Mouse (Mus musculus): ENCODE data around the gene Pacsin1. TPM values are rescaled to one million over a fixed set of nuclear protein-coding genes. Genes with fewer than 3 reads are reported as not detected.

Gene Pacsin1
- polyA plus RNA-seq, 1 experiment from 2014 or later, result 1.4 TPM

DNA sequence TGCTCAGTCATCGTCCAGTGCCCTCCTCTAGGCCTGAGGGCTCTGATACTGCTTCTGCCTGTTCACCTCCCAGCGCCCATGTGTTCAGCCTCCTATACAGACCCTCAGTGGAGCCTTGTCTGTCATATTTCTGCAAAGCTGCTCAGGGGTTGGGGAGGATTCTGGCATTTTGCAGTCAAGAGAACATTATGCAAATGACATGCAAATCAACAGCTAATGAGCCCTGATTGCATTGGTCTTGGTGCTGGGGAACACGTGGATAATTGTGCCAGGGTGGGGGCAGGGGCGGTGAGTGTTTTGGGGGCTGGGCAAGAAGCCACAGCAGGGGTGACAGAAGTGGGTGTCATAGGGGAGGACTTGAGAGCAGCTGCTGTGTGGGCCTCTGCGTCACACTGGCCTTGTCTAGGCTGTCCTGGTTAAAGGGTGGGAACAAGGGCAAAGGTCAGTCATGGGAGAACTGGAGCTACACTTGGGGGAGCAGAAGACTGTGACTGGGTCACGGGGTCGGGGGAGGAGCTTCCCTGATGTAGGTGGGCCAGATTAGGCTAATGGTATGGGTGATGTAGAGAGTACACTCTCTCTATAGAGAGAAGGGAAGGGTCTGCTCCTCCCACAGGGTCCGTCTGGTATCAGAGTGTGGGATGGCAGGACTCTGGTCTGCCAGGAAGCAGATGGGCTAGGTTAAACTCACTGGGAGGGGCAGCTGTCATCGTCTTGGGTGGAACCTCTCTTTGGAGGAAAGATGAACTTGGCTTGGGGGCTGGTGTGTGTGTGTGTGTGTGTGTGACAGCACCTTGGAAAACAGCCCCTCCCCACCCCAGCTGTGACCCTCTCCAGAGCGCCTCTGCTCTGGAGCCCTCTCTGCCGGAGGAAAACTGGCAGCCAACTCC, 23.9 kb downstream of the Pacsin1 start:
- peak; percentile 51; the same call in 1 of the 2 replicates for ATAC-seq (ENCODE audit: insufficient number of reproducible peaks, low FRiP score)
- Histone ChIP-seq H3K27me3 (replicated peaks) (peaks cover 17% of the 10 kb centered on the region), H3K4me1 (replicated peaks) (peaks cover 13% of the 10 kb centered on the region), H3K27ac (ENCODE audit: poor library complexity, severe bottlenecking) (no peak overlapping the region), H3K9ac (no peak overlapping the region), H3K36me3 (no peaks in the 10 kb centered on the region), H3K4me3 (no peak overlapping the region), H3K4me2 (no peak overlapping the region), H3K9me3 (replicated peaks) (no peaks in the 10 kb centered on the region; the same call in 1 of the 2 replicates)
- 40% methylated on average over 11 of the region's 11 CpGs for WGBS

DNA sequence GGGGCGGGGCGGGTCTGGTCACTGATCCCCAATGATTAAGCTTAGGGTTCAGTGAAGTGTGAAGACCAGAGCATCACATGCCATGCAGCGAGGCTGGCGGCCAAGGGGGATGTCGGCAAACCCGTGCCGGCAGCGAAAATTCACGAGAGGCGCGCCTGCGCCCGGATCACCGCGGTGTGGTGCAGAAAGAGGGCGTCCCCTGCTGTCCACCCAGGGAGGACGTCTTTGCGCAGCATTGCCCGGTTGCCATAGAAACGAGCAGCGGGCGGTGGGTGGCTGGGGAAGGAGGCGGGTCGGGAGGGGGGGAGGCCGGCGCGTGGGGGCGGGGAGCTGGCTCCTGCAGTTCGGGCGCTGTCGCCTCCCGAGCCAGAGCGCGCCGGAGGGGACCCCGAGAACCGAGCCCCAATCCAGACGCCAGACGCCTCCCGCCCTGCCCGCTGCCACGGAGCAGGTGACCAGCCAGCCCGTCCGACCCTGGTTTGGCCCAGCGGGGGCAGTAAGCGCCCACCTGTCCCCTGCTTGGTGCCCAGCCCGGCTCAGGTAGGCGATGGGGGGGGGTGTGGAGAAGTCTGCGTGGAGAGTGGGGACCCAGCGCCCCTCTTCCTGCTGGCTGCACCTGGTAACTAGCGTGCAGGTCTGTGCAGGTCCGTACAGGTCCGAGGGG, 29.7 kb downstream of the Pacsin1 start:
- H3K27ac ChIP-seq (ENCODE audit: poor library complexity, severe bottlenecking), result no peak overlapping the region
- H3K9ac ChIP-seq, result peak overlapping the region; percentile 65
- peaks cover 18% of the 10 kb centered on the region for H3K4me1 ChIP-seq (replicated peaks)
- peak overlapping the region; percentile 44 for H3K4me3 ChIP-seq
- H3K36me3 ChIP-seq, result no peaks in the 10 kb centered on the region
- no peak for ATAC-seq (ENCODE audit: insufficient number of reproducible peaks, low FRiP score)
- H3K9me3 ChIP-seq (replicated peaks), result no peaks in the 10 kb centered on the region; the same call in 1 of the 2 replicates
- peaks cover 70% of the 10 kb centered on the region for H3K27me3 ChIP-seq (replicated peaks)
- WGBS, result under 1% methylated on average over 47 of the region's 53 CpGs
- peak overlapping the region; percentile 87 for H3K4me2 ChIP-seq

DNA sequence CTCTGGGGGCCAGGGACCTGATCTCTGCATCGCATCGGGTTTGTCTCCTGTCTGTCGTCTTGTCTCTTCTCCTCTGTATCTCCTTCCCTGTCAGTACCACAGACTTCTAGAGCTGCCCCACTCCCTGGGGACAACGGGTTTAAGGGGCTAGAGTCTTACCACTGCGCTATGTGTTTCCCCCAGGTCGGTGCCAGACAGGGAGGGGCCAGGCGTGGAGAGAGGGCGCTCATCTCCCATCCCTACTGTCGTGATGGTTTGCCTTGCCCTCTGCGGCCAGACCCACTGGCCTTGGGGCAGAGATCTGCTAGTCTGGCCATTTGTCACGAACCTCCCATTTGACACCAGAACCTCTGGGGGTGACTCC, 30.2 kb downstream of the Pacsin1 start:
- H3K9ac ChIP-seq, result peak overlapping the region; percentile 65
- no peaks in the 10 kb centered on the region for H3K36me3 ChIP-seq
- peak overlapping the region; percentile 87 for H3K4me2 ChIP-seq
- WGBS, result 2% methylated on average over 11 of the region's 11 CpGs
- H3K4me1 ChIP-seq (replicated peaks), result peaks cover 17% of the 10 kb centered on the region
- H3K27me3 ChIP-seq (replicated peaks), result peaks cover 71% of the 10 kb centered on the region
- ATAC-seq (ENCODE audit: insufficient number of reproducible peaks, low FRiP score), result 0 out of 2 replicates have a peak, but pooled peaks have one; percentile 10
- no peaks in the 10 kb centered on the region; the same call in 1 of the 2 replicates for H3K9me3 ChIP-seq (replicated peaks)
- H3K4me3 ChIP-seq, result peak overlapping the region; percentile 44
- H3K27ac ChIP-seq (ENCODE audit: poor library complexity, severe bottlenecking), result no peak overlapping the region

GRCm38 (mm10) chr17:27686395-27686794, 31.1 kb downstream of the Pacsin1 start:
- Histone ChIP-seq H3K27ac (ENCODE audit: poor library complexity, severe bottlenecking) (no peak overlapping the region), H3K4me2 (no peak overlapping the region), H3K36me3 (no peaks in the 10 kb centered on the region), H3K9ac (no peak overlapping the region), H3K4me3 (no peak overlapping the region), H3K4me1 (replicated peaks) (peaks cover 17% of the 10 kb centered on the region), H3K9me3 (replicated peaks) (no peaks in the 10 kb centered on the region; the same call in 1 of the 2 replicates), H3K27me3 (replicated peaks) (peaks cover 71% of the 10 kb centered on the region)
- no peak for ATAC-seq (ENCODE audit: insufficient number of reproducible peaks, low FRiP score)
- WGBS, result 37% methylated on average over 5 of the region's 5 CpGs

DNA sequence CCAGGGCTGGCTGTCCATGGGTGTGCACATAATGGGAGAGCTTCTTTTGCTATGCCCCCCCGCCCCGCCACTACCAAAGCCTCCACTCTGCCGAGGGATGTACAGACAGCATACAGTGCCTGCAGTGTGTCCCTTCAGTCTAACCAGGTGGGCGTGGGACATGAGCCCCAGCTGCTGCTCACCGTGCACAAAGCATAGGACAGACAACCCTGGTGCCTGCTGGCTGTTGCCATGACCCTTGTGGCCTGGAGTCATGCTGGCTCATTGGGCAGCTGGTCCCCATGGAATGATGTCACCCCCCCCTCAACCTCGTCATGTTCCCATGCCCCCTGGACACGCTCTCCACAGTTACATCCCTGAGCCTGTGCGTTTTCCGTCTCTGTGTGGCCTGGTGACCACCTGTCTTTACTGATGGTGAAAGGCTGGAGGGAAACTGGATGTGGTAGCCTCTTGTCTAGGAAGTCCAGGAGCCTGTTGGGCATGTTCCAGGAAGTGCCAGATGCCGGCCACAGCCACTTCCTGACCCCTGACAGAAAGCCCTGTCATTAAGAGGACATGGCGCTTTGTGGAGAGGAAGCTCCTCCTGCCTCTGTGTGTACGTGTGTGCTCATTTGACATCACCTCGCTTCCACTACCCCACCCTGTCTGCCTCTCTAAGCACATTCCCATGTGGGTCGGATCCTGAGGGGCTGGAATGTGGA, 35.8 kb downstream of the Pacsin1 start:
- WGBS, result 66% methylated on average over 14 of the region's 14 CpGs
- H3K27ac ChIP-seq (ENCODE audit: poor library complexity, severe bottlenecking), result no peak overlapping the region
- H3K9ac ChIP-seq, result no peak overlapping the region
- no peaks in the 10 kb centered on the region; the same call in 1 of the 2 replicates for H3K9me3 ChIP-seq (replicated peaks)
- H3K27me3 ChIP-seq (replicated peaks), result peaks cover 34% of the 10 kb centered on the region
- no peaks in the 10 kb centered on the region for H3K36me3 ChIP-seq
- no peak overlapping the region for H3K4me2 ChIP-seq
- H3K4me3 ChIP-seq, result no peak overlapping the region
- ATAC-seq (ENCODE audit: insufficient number of reproducible peaks, low FRiP score), result no peak
- H3K4me1 ChIP-seq (replicated peaks), result peaks cover 2% of the 10 kb centered on the region

GRCm38 (mm10) chr17:27699641-27700244, 44.4 kb downstream of the Pacsin1 start:
- Histone ChIP-seq H3K9ac (no peak overlapping the region), H3K27me3 (replicated peaks) (peaks cover 25% of the 10 kb centered on the region), H3K4me2 (no peak overlapping the region), H3K27ac (ENCODE audit: poor library complexity, severe bottlenecking) (no peak overlapping the region), H3K9me3 (replicated peaks) (peaks cover 16% of the 10 kb centered on the region), H3K4me1 (replicated peaks) (peaks cover 4% of the 10 kb centered on the region; the same call in 1 of the 2 replicates), H3K4me3 (no peak overlapping the region), H3K36me3 (no peaks in the 10 kb centered on the region)
- no peak for ATAC-seq (ENCODE audit: insufficient number of reproducible peaks, low FRiP score)
- WGBS, result 81% methylated on average over 17 of the region's 17 CpGs

DNA sequence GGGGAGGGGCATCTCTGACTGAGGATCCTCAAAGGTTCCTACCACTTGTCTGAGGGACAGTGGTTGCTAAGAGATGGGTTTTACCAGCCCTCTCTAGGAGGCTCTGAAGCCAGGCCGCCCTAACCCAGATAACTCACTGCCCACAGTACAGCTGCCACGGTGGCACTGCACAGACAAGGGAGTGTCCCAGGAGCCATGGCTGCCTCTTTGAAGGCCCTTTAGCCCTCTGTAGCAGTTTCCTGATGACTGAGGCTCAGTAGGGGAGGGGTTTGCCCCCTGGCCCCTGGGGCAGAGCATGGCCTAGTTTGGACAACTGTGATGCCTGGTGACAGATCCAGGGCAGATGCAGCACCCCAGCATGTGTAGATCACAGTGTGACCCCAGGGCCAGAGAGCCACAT, 45.5 kb downstream of the Pacsin1 start:
- H3K4me2 ChIP-seq, result no peak overlapping the region
- no peak overlapping the region for H3K9ac ChIP-seq
- H3K9me3 ChIP-seq (replicated peaks), result peaks cover 16% of the 10 kb centered on the region
- peaks cover 4% of the 10 kb centered on the region; the same call in 1 of the 2 replicates for H3K4me1 ChIP-seq (replicated peaks)
- no peak overlapping the region for H3K4me3 ChIP-seq
- H3K27ac ChIP-seq (ENCODE audit: poor library complexity, severe bottlenecking), result no peak overlapping the region
- WGBS, result 72% methylated on average over 2 of the region's 2 CpGs
- H3K27me3 ChIP-seq (replicated peaks), result peaks cover 36% of the 10 kb centered on the region
- ATAC-seq (ENCODE audit: insufficient number of reproducible peaks, low FRiP score), result no peak
- H3K36me3 ChIP-seq, result no peaks in the 10 kb centered on the region

DNA sequence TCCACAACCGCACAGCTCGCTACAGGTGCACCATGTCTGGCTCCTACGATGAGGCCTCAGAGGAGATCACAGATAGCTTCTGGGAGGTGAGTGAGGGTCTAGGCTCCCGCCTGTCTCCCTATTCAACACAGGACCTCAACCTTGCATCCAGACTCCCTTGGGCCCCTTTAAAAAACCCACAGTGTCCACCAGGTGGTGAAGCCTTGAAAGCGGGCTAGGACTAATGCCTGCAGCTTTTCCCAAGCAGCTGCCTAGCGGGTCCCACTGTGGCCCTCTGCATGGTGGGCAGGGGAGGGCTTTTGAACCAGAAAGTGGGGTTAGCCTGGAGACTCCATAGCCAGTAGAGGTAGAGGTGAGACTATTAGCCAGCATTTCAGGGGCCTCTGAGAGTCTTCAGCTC, 46.5 kb downstream of the Pacsin1 start:
- Histone ChIP-seq H3K4me1 (replicated peaks) (peaks cover 4% of the 10 kb centered on the region; the same call in 1 of the 2 replicates), H3K36me3 (no peaks in the 10 kb centered on the region), H3K4me2 (no peak overlapping the region), H3K9ac (no peak overlapping the region), H3K27me3 (replicated peaks) (peaks cover 46% of the 10 kb centered on the region), H3K4me3 (no peak overlapping the region), H3K27ac (ENCODE audit: poor library complexity, severe bottlenecking) (no peak overlapping the region), H3K9me3 (replicated peaks) (peaks cover 20% of the 10 kb centered on the region)
- ATAC-seq (ENCODE audit: insufficient number of reproducible peaks, low FRiP score), result no peak
- 68% methylated on average over 6 of the region's 6 CpGs for WGBS

- no peak overlapping the region for H3K27ac ChIP-seq (ENCODE audit: poor library complexity, severe bottlenecking)
- H3K4me3 ChIP-seq, result peak overlapping the region; percentile 29
- peaks cover 51% of the 10 kb centered on the region for H3K27me3 ChIP-seq (replicated peaks)
- H3K9me3 ChIP-seq (replicated peaks), result peaks cover 20% of the 10 kb centered on the region
- 2% methylated on average over 34 of the region's 34 CpGs for WGBS
- peak overlapping the region; percentile 40 for H3K9ac ChIP-seq
- no peak; the same call in 1 of the 2 replicates for ATAC-seq (ENCODE audit: insufficient number of reproducible peaks, low FRiP score)
- peak overlapping the region; percentile 73 for H3K4me2 ChIP-seq
- no peaks in the 10 kb centered on the region for H3K36me3 ChIP-seq
- peaks cover 4% of the 10 kb centered on the region; the same call in 1 of the 2 replicates for H3K4me1 ChIP-seq (replicated peaks)
These were observed 47.2 kb downstream of the Pacsin1 start for GRCm38 (mm10) chr17:27702518-27702917.

GRCm38 (mm10) chr17:27703961-27704621, 48.8 kb downstream of the Pacsin1 start:
- Histone ChIP-seq H3K36me3 (no peaks in the 10 kb centered on the region), H3K4me2 (no peak overlapping the region), H3K27me3 (replicated peaks) (peaks cover 55% of the 10 kb centered on the region), H3K27ac (ENCODE audit: poor library complexity, severe bottlenecking) (no peak overlapping the region), H3K4me1 (replicated peaks) (peaks cover 13% of the 10 kb centered on the region), H3K9ac (no peak overlapping the region), H3K9me3 (replicated peaks) (peaks cover 14% of the 10 kb centered on the region), H3K4me3 (no peak overlapping the region)
- ATAC-seq (ENCODE audit: insufficient number of reproducible peaks, low FRiP score), result no peak
- WGBS, result 58% methylated on average over 5 of the region's 5 CpGs

Data from heart, embryonic 12.5 days (tissue).